Mouse (Mus musculus) embryo, embryonic 11.5 days (tissue): ENCODE measurements around the gene Slc25a54.

ENCODE experiments used
- DNase-seq: peaks from one replicate; pipeline ENCODE4 v3.0.0-alpha.2; 2012; ENCODE audit warnings: low read depth, low spot score

Slc25a54 gene

DNA sequence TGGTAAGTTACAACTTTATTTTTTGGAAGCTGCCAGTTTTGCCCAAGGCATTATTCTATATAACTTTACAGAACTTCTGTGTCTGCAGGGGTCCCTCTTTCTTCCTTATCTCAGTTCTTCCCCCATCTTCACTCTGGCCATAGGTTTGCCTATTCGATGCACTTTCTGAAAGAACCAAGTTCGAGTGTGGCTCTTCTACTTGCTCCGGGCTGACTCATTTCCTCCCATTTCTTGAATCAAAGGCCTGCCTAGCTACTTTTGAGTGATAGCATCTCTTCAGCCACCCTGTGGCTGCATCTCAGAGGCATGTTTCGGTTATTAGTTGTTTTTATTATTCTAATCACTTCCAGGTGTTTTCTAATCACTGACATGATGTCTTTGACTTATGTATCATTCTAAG, 43.8 kb downstream of the Slc25a54 start:
- no peak for DNase-seq

DNA sequence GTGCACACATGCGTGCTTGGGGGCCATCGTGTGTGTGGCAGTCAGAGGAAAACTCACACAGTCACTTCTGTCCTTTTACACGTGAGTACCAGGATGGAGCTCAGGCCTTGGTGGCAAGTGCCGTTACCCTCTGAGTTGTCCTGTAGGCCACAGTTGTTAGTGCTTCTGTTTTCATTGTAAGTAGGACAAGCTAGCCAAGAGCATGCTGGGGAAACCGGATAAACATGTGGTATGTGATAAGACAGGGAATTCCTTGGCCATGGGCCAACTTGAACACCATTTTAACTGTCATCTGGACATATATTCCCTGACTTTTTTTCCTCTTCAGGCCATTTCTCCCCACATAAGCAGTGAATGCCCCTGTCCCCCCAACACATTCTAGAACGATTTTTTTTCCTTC, 45.3 kb downstream of the Slc25a54 start:
- no peak for DNase-seq

DNA sequence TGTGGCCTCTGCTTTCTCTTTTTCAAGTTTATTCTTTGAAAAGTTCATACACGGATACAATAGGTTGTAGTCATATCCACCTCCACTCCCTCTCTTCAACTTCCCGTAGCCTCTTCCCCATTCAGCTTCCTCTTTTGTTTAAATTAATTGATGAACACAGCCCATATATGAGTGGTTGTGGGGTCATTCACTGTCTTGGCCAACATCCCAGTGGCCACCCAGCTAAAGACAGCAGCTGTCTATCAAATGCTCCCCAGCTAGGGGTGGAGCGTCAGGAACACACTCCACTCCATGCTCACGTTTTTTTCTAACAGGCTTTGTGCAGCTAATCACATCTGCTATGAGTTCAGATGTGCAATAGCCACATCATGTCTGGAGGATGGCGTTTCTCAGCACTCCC, 49.5 kb downstream of the Slc25a54 start:
- no peak for DNase-seq

DNA sequence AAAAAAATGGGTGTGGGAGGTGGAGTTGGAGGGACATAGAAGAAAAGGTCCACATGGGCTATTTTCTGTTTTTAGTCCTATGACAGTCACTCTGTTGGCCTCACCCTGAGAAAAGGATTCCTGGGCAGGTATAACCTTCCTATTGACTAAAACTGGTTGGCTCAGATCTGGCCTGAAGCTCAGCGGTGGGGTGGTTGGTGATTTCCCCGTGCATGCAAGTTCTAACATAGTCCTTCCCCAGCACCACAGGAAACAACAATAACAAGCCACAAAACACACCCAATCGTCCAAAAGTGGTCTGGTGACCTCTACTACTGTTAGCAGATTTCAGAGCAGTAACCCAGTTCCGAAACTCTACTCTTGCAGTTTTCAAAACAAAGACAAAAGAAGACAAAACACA, 52.7 kb downstream of the Slc25a54 start:
- DNase-seq: no peak

DNA sequence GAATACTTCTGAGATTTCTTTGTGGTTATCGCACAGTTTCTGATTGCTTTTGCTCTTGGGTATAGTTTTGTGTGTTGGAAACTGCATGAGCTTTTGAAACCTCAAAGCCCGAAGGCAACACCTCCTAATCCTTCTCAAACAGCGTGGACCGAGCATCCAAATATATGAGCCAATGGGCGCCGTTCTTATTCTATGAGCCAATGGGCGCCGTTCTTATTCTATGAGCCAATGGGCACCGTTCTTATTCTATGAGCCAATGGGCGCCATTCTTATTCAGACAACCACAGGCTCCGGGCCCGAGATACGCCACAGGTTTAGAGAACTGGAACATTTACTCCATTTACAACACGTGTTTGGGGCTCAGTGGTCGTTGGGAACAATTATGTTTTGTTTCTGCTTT, 53.8 kb downstream of the Slc25a54 start:
- no peak for DNase-seq

DNA sequence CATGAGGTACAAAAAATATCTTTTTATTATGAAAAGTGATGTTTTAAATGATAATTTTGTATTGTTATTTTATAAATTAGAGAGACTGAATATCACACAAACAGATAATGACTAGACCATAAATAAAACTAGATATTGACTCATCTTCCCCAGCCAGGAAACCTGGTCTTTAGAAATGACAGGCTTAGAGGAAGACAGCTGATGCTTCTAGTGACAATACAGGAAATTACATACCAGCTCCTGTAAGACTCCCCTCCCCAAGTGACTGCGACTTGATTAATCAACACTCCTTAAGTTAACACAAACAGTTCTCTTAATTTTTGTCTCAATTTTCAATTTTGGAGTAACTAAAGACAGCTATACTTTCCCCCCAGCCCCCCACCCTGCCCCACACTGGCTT, 55.1 kb downstream of the Slc25a54 start:
- no peak for DNase-seq

DNA sequence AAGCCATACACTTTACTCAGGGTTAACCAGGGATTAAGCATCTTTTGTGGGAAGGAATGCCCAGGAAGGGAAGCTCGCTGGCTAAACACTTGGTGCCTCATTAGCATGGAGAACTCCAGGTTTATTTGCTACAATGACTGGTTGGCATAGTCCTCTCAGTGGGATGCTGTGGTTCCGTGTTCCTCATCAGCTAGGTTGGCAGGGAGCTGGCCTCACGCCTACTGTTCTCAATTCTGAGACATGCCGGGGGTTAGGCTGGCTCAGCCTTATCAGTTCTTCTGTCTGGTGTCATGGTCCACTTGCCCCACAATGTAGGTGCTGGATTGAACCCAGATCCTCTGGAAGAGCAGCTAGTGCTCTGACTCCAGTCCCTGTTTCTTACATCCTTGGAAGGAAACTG, 72.3 kb downstream of the Slc25a54 start:
- no peak for DNase-seq

DNA sequence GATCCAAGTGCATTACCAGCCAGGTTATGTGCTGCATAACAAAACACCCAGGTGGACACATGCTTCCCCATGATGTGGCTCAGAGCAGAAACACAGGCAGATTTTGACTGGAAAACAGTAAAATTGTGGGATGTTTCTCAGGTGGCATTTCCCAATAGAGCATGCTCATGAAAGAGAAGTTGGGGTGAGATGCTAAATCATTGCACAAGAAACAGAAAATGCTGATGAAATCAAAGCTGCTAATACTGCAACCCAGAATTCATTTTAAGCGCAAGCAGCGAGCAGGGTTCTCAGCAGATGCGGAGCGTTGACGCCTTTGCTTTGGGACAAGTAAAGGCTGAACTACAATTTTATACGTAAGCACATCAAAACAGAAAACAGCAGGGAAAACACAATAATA, 73.1 kb downstream of the Slc25a54 start:
- DNase-seq: no peak

DNA sequence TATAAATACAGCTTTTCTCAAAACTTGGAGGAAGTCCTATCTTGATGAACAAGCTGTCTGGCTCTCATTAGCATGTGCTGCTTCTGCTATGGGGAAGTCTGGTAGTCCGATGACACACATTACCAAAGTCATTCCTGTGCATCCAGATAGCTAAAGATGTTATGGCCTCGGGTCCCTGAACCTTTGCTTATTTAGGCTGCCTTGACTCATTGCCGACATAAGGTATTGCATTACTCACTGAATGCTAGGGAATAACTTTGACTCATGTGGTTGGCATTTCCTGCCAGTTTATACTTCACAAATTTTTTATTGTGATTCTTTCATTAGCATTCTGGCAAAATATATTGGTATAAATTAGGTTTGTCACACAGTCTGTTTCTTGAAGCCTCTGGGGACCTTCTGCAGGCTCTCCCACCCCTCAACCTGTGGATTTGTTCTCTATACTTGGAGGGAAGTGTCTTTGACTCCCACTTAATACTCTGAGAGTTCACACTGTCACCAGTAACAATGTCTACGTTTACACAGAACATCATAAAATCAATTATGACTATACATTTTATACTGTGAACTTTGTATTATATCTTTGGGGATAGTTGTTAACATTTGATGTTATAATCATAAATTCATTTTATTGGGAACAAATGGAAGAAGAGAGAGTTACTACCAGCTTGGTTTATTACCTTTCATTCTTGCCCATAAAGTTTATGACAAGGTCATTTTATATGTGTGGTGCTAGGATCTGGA, 75.8 kb downstream of the Slc25a54 start:
- no peak for DNase-seq

DNA sequence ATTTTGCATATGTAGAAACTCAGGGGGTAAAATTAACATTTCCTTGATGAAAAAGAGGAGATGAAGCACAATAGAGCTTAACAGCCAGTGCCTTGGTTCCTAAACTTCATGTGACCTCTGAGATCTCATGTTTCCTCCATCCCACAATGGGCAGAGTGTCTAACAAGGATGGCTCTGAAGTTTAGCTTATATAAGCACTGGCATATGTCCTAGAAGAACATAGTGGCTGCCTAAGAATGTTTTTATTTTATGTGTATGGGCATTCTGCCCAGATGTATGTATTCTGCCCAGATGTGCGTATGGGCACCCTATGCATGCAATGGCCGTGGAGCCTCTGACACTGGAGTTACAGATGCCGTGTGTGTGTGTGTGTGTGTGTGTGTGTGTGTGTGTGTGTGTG, 77.2 kb downstream of the Slc25a54 start:
- no peak for DNase-seq

DNA sequence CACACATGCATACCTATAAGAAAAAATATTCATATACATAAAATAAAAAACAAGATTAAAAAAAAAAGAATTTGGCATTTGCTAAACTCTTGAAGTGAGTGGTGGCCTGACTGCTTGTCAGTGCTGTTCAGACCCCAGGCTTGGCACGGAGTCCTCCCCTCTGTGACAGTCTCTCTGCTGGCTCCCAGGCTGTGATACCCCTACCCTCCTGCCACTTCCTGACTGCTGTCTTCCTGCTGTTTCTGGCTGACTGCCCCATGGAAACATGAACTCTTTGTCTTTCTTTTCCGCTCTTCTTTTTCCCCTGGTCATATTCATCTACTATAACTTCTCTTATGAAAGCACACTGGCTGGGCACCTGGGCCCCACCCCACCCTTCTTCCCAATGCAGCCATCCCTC, 83.8 kb downstream of the Slc25a54 start:
- DNase-seq: no peak

DNA sequence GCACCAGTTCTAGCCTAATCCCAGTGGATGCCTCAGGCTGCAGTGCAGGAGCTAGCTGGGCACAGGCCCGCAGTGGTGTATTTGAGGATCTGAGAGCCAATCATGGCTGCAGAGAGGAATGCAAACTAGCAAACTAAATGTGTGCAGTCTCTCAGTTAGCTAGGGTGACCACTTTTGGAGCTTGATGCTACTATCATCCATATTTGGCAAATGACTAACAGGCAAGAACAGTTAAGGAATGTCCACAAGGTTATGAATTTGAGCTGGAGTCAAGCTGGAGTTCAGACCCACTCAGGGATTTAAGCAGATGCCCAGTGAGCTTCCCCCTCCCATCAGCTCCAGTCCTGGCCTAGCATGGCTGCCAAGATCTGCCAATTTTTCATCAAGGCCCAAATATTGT, 84.4 kb downstream of the Slc25a54 start:
- DNase-seq: no peak

DNA sequence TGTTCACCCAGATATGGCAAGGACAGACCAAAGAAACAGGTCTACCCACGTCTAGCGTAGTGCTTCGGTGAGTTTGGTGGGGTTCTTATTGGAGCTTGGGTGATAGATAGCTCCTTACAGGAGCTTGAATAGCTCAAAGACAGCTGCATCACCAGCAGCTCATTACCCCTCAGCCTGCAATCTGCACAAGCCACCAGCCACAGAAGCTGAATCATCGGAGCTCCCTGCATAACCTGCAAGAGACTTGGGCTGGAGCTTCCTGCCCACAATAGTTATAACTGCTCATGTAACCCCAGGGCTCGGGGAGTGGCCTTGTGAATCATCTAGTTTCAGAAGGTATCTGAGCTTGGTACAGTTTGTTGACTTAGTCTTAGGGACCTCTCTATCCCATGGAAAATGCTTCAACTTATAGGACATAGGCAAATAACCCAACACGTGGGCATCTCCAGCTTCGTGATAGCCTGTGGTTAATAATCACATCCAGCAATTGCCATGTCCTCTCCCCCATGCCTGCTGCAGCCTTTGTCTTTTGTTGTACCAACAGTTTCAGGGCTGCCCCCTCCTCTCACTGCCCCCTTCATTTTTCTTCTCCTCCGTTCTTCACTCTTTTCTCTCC, 85.1 kb downstream of the Slc25a54 start:
- no peak for DNase-seq
